Mouse (Mus musculus) cerebellum, adult 9-11 months (tissue): ENCODE measurements around the gene Cntn4.

Experiments
- DNase-seq: peaks from one replicate; pipeline ENCODE4 v3.0.0; 2022

The Cntn4 gene

GRCm38 (mm10) chr6:106097856-106098255 lies 420.4 kb downstream of the Cntn4 start:
- DNase-seq: no peak

- DNase-seq: peak; percentile 23
Measured at GRCm38 (mm10) chr6:106118523-106119081, 441.1 kb downstream of the Cntn4 start.

- DNase-seq: no peak
Measured at GRCm38 (mm10) chr6:106153530-106153929, 476.1 kb downstream of the Cntn4 start.

GRCm38 (mm10) chr6:106155362-106155761 lies 477.9 kb downstream of the Cntn4 start:
- DNase-seq: no peak

GRCm38 (mm10) chr6:106177546-106177945 lies 500.1 kb downstream of the Cntn4 start:
- DNase-seq: peak; percentile 67

- no peak for DNase-seq
Measured at GRCm38 (mm10) chr6:106181596-106181995, 504.1 kb downstream of the Cntn4 start.

GRCm38 (mm10) chr6:106200974-106201373 lies 523.5 kb downstream of the Cntn4 start:
- DNase-seq: no peak

- no peak for DNase-seq
Measured at GRCm38 (mm10) chr6:106207401-106207800, 529.9 kb downstream of the Cntn4 start.

- DNase-seq: no peak
Measured at GRCm38 (mm10) chr6:106213071-106213470, 535.6 kb downstream of the Cntn4 start.

- no peak for DNase-seq
Measured at GRCm38 (mm10) chr6:106237046-106237948, 559.8 kb downstream of the Cntn4 start.

GRCm38 (mm10) chr6:106241553-106241952 lies 564.1 kb downstream of the Cntn4 start:
- DNase-seq: no peak

- DNase-seq: peak; percentile 43
Measured at GRCm38 (mm10) chr6:106263396-106263795, 585.9 kb downstream of the Cntn4 start.

GRCm38 (mm10) chr6:106265487-106265886 lies 588.0 kb downstream of the Cntn4 start:
- DNase-seq: no peak

- no peak for DNase-seq
Measured at GRCm38 (mm10) chr6:106266304-106266703, 588.8 kb downstream of the Cntn4 start.

- DNase-seq: no peak
Measured at GRCm38 (mm10) chr6:106268723-106269122, 591.3 kb downstream of the Cntn4 start.

- DNase-seq: no peak
Measured at GRCm38 (mm10) chr6:106277139-106277538, 599.7 kb downstream of the Cntn4 start.

- no peak for DNase-seq
Measured at GRCm38 (mm10) chr6:106281621-106282020, 604.2 kb downstream of the Cntn4 start.

GRCm38 (mm10) chr6:106283815-106284214 lies 606.4 kb downstream of the Cntn4 start:
- no peak for DNase-seq

- DNase-seq: peak; percentile 23
Measured at GRCm38 (mm10) chr6:106299451-106299850, 622.0 kb downstream of the Cntn4 start.

- peak; percentile 83 for DNase-seq
Measured at GRCm38 (mm10) chr6:106300179-106300578, 622.7 kb downstream of the Cntn4 start.

GRCm38 (mm10) chr6:106302435-106302834 lies 625.0 kb downstream of the Cntn4 start:
- no peak for DNase-seq

- DNase-seq: no peak
Measured at GRCm38 (mm10) chr6:106328987-106329386, 651.5 kb downstream of the Cntn4 start.

- DNase-seq: no peak
Measured at GRCm38 (mm10) chr6:106329636-106330035, 652.2 kb downstream of the Cntn4 start.

GRCm38 (mm10) chr6:106332466-106332865 lies 655.0 kb downstream of the Cntn4 start:
- DNase-seq: no peak
